Mouse (Mus musculus) cerebellum, postnatal 36 days (tissue): Measurements from ENCODE around the gene Mtss1l.

Source experiments
- DNase-seq, 2 experiments: peaks; one replicate each; pipeline ENCODE4 v3.0.0; 2021 to 2022; ENCODE audit warnings: mixed read lengths in 2 of 2

The Mtss1l gene

GRCm38 (mm10) chr8:110720685-110721598, at the start of gene Mtss1l:
TSS of gene Mtss1l (plus strand) at chr8:110721476.
- peak; percentile 80 to 85 for DNase-seq

DNA sequence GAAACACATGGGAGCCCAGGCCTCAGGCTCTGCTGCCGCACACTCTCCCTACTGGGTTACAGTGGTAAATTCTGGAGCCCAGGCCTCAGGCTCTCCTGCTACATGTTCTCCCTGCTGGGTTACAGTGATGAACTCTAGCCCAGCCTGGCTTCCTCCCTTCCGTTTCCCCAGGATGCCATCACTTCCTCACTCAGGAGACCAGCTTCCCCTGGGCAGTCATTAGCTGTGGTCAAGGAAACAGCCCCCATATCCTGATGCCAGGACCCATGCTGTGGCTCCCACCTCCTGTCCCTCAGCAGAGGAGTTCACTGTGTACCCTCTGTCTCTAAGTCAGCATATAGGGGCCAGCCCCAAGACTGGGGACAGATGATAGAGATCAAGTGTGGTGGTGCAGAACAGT, 49.1 kb upstream of the Mtss1l start:
- no peak for DNase-seq

GRCm38 (mm10) chr8:110673168-110673567, 48.1 kb upstream of the Mtss1l start:
- no peak for DNase-seq

- DNase-seq = no peak
Observed at GRCm38 (mm10) chr8:110674589-110674988, 46.7 kb upstream of the Mtss1l start.

GRCm38 (mm10) chr8:110676702-110677101, 44.6 kb upstream of the Mtss1l start:
- no peak for DNase-seq

GRCm38 (mm10) chr8:110677174-110677660, 44.1 kb upstream of the Mtss1l start:
- no peak for DNase-seq

- no peak for DNase-seq
Observed at GRCm38 (mm10) chr8:110678989-110679388, 42.3 kb upstream of the Mtss1l start.

GRCm38 (mm10) chr8:110687726-110688125, 33.5 kb upstream of the Mtss1l start:
- DNase-seq = no peak

GRCm38 (mm10) chr8:110689961-110690360, 31.3 kb upstream of the Mtss1l start:
- DNase-seq = no peak

DNA sequence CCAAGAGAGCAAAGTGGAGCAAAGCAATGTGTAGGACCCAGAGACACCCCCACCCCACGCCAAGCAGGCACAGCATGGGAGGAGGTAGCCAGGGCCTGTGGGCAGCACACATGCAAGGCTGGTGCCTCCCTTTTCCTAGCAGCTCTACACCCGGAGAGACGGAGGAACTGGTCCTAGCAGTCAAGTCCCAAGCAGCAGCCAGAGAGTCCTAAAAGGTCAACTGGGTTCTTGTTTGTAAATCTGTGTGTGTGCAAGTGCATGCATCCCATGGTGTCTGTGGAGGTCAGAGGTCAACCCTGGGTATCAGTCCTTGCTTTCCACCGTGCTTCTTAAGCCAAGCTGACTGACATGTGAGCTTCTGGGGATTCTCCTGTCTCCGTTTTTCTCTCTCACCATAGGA, 27.1 kb upstream of the Mtss1l start:
- DNase-seq = no peak

GRCm38 (mm10) chr8:110694826-110695225, 26.4 kb upstream of the Mtss1l start:
- DNase-seq = peak in 1 of 2 experiments; percentile 48

- peak; percentile 57 to 60 for DNase-seq
Observed at GRCm38 (mm10) chr8:110695431-110695830, 25.8 kb upstream of the Mtss1l start.

GRCm38 (mm10) chr8:110696051-110696450, 25.2 kb upstream of the Mtss1l start:
- DNase-seq = no peak

DNA sequence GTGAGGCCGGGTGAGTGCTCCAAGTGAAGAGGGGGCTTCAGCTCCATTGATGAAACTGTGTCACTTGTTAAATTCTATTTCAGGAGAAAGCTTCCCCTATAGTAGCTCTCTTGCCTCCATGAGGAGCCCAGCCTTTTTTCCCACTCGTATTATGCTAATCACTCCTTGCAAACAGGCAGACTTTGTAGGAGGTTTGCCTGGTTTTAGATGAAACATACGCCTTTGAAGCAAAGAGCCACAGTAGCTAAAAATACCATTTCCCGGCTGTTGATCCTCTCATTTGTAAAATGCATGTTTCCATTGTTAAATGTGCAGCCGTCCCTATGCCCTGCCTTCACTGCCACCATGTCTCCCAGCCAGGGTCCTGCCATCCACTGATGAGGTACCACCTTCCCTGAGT, 23.7 kb upstream of the Mtss1l start:
- no peak for DNase-seq

GRCm38 (mm10) chr8:110698098-110698497, 23.2 kb upstream of the Mtss1l start:
- DNase-seq = no peak

DNA sequence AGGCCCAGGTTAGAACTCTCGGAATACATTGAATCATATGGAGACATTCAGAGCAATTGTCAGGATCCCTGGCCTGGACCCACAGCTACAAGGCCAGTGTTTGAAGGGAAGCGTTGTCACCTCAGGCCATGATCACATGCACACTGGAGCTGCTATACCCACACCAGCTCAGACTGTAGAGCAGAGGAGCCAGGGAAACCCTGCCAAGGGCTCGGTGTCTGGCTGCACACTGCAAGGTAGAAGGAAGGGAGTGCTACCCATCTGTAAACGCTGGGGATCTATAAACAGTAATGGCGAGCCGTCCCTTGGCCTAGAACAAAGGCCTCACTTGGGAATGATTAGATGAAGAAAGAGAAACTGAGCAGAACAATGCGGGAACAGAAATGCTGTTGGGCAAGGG, 21.8 kb upstream of the Mtss1l start:
- no peak for DNase-seq

DNA sequence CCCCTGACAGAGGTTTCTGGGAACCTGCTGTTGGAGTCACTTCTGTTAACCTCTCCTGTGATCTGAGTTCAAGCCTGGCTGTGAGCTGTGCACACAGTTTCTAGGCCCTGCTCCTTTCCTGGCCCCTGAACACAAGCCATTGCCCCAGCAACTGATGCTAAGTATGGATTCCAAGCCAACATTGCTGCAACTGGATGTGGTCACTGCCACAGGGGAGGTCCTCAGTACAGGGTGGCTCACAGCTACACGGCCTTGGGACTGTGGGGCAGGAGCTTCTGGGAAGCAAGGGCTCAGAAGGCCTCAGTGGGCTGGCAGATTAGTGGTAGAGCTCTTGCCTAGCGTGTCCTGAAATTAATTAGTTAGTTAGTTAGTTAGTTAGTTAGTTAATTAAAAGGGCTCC, 20.7 kb upstream of the Mtss1l start:
- no peak for DNase-seq

- DNase-seq = no peak
Observed at GRCm38 (mm10) chr8:110702636-110703459, 18.4 kb upstream of the Mtss1l start.

DNA sequence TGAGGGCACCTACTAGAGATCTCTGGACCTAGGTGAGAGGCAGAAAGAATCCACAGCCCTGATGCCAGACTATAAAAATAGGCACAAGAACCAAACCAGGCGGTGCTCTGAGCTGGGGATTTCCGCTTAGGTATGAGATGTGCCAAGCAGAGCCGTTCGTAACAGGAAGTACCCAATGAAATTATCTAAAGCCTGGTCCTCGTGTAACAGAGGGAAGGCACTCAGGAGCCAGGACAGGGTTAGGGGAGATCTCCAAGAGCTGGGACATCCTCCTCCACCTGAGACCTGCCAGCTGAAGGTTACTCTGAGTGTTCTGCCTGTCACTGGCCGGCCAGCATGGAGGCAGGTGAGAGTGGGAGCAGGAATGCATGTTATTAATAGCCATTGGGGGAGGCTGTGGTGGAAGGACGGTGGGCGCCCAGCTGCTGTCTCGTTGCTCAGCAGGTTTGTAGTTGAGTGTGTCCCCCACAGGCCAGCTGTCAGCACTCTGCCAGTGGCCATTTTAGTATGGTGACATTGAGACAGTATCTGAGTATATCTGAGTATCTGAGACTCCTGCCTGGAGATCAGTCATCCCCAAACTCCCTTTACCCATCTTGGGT, 17.7 kb upstream of the Mtss1l start:
- peak; percentile 24 to 39 for DNase-seq

- peak in 1 of 2 experiments; percentile 9 for DNase-seq
Observed at GRCm38 (mm10) chr8:110704103-110704502, 17.2 kb upstream of the Mtss1l start.

- DNase-seq = peak; percentile 87 to 90
Observed at GRCm38 (mm10) chr8:110705391-110706287, 15.6 kb upstream of the Mtss1l start.

- DNase-seq = peak; percentile 21 to 27
Observed at GRCm38 (mm10) chr8:110706288-110706870, 14.9 kb upstream of the Mtss1l start.
